Mouse (Mus musculus): ENCODE results near the gene C1qtnf1. TPM values are rescaled to one million over a fixed set of nuclear protein-coding genes. Genes with fewer than 3 reads are reported as not detected.

Gene C1qtnf1
- polyA plus RNA-seq, 1 experiment from 2014 or later: 1.6 TPM

- whole genome bisulfite sequencing: 63% methylated on average over 8 of the region's 8 CpGs
- H3K9me3 ChIP-seq (replicated peaks): no peaks in the 10 kb centered on the region
- H3K36me3 ChIP-seq (ENCODE audit: poor library complexity, severe bottlenecking): no peaks in the 10 kb centered on the region
- peak overlapping the region; percentile 48 for H3K4me2 ChIP-seq
- peak overlapping the region; percentile 23; the same call in 1 of the 2 replicates for H3K4me3 ChIP-seq
- H3K9ac ChIP-seq: peak overlapping the region; percentile 30; the same call in 1 of the 2 replicates
- H3K27me3 ChIP-seq: peaks cover 21% of the 10 kb centered on the region
- no peak for ATAC-seq
- no peak overlapping the region for H3K27ac ChIP-seq
- H3K4me1 ChIP-seq: peaks cover 43% of the 10 kb centered on the region
Measured at GRCm38 (mm10) chr11:118428944-118429709, 1.1 kb downstream of the C1qtnf1 start.

GRCm38 (mm10) chr11:118430291-118430885 lies 2.4 kb downstream of the C1qtnf1 start:
- Histone ChIP-seq H3K4me1 (peaks cover 38% of the 10 kb centered on the region), H3K36me3 (ENCODE audit: poor library complexity, severe bottlenecking) (no peaks in the 10 kb centered on the region), H3K4me3 (no peak overlapping the region), H3K9ac (no peak overlapping the region), H3K9me3 (replicated peaks) (no peaks in the 10 kb centered on the region), H3K4me2 (no peak overlapping the region), H3K27ac (no peak overlapping the region), H3K27me3 (peaks cover 21% of the 10 kb centered on the region)
- no peak for ATAC-seq
- WGBS: 48% methylated on average over 4 of the region's 4 CpGs

GRCm38 (mm10) chr11:118431100-118431948 lies 3.3 kb downstream of the C1qtnf1 start:
- Histone ChIP-seq H3K27me3 (peaks cover 21% of the 10 kb centered on the region), H3K9ac (no peak overlapping the region), H3K4me3 (no peak overlapping the region), H3K4me2 (no peak overlapping the region), H3K9me3 (replicated peaks) (no peaks in the 10 kb centered on the region), H3K4me1 (peaks cover 43% of the 10 kb centered on the region), H3K36me3 (ENCODE audit: poor library complexity, severe bottlenecking) (no peaks in the 10 kb centered on the region), H3K27ac (no peak overlapping the region)
- 86% methylated on average over 16 of the region's 16 CpGs for WGBS
- ATAC-seq: no peak

- peaks cover 9% of the 10 kb centered on the region; the same call in 1 of the 2 replicates for H3K27me3 ChIP-seq
- peak overlapping the region; percentile 43 for H3K4me2 ChIP-seq
- peak overlapping the region; percentile 32; the same call in 1 of the 2 replicates for H3K9ac ChIP-seq
- 0 out of 2 replicates have a peak overlapping the region, but pooled peaks have one; percentile 25 for H3K27ac ChIP-seq
- H3K4me1 ChIP-seq: peaks cover 52% of the 10 kb centered on the region
- H3K4me3 ChIP-seq: peak overlapping the region; percentile 3; the same call in 1 of the 2 replicates
- WGBS: 53% methylated on average over 10 of the region's 10 CpGs
- no peaks in the 10 kb centered on the region for H3K36me3 ChIP-seq (ENCODE audit: poor library complexity, severe bottlenecking)
- no peak for ATAC-seq
- no peaks in the 10 kb centered on the region for H3K9me3 ChIP-seq (replicated peaks)
Measured at GRCm38 (mm10) chr11:118433398-118433868, 5.4 kb downstream of the C1qtnf1 start.

GRCm38 (mm10) chr11:118434093-118434492 lies 6.1 kb downstream of the C1qtnf1 start:
- Histone ChIP-seq H3K27me3 (peaks cover 3% of the 10 kb centered on the region; the same call in 1 of the 2 replicates), H3K36me3 (ENCODE audit: poor library complexity, severe bottlenecking) (no peaks in the 10 kb centered on the region), H3K9me3 (replicated peaks) (no peaks in the 10 kb centered on the region), H3K4me2 (peak overlapping the region; percentile 43), H3K27ac (no peak overlapping the region), H3K4me1 (peaks cover 53% of the 10 kb centered on the region), H3K4me3 (peak overlapping the region; percentile 3; the same call in 1 of the 2 replicates), H3K9ac (peak overlapping the region; percentile 32; the same call in 1 of the 2 replicates)
- 52% methylated on average over 13 of the region's 13 CpGs for WGBS
- no peak for ATAC-seq

GRCm38 (mm10) chr11:118436471-118436935 lies 8.5 kb downstream of the C1qtnf1 start:
- Histone ChIP-seq H3K9ac (no peak overlapping the region; the same call in 1 of the 2 replicates), H3K27me3 (no peaks in the 10 kb centered on the region), H3K4me1 (peaks cover 63% of the 10 kb centered on the region), H3K9me3 (replicated peaks) (no peaks in the 10 kb centered on the region), H3K27ac (peak overlapping the region; percentile 74), H3K4me3 (no peak overlapping the region), H3K36me3 (ENCODE audit: poor library complexity, severe bottlenecking) (no peaks in the 10 kb centered on the region), H3K4me2 (peak overlapping the region; percentile 11; the same call in 1 of the 2 replicates)
- 24% methylated on average over 6 of the region's 6 CpGs for WGBS
- peak; percentile 40; the same call in 1 of the 2 replicates for ATAC-seq

- peak; percentile 83 for ATAC-seq
- Histone ChIP-seq H3K36me3 (ENCODE audit: poor library complexity, severe bottlenecking) (no peaks in the 10 kb centered on the region), H3K4me3 (no peak overlapping the region), H3K27me3 (no peaks in the 10 kb centered on the region), H3K27ac (peak overlapping the region; percentile 83), H3K4me2 (peak overlapping the region; percentile 10; the same call in 1 of the 2 replicates), H3K9me3 (replicated peaks) (no peaks in the 10 kb centered on the region), H3K9ac (0 out of 2 replicates have a peak overlapping the region, but pooled peaks have one; percentile 5), H3K4me1 (peaks cover 50% of the 10 kb centered on the region)
- WGBS: 10% methylated on average over 11 of the region's 11 CpGs
Measured at GRCm38 (mm10) chr11:118438665-118439414, 10.8 kb downstream of the C1qtnf1 start.

- 79% methylated on average over 13 of the region's 13 CpGs for WGBS
- Histone ChIP-seq H3K4me1 (peaks cover 24% of the 10 kb centered on the region), H3K9me3 (replicated peaks) (no peaks in the 10 kb centered on the region), H3K27ac (no peak overlapping the region), H3K9ac (no peak overlapping the region), H3K4me3 (no peak overlapping the region), H3K36me3 (ENCODE audit: poor library complexity, severe bottlenecking) (no peaks in the 10 kb centered on the region), H3K27me3 (peaks cover 4% of the 10 kb centered on the region; the same call in 1 of the 2 replicates), H3K4me2 (no peak overlapping the region)
- no peak for ATAC-seq
Measured at GRCm38 (mm10) chr11:118442691-118443090, 14.7 kb downstream of the C1qtnf1 start.

GRCm38 (mm10) chr11:118443201-118443970 lies 15.4 kb downstream of the C1qtnf1 start:
- H3K4me3 ChIP-seq: no peak overlapping the region
- WGBS: 35% methylated on average over 10 of the region's 11 CpGs
- H3K9ac ChIP-seq: no peak overlapping the region
- no peaks in the 10 kb centered on the region for H3K9me3 ChIP-seq (replicated peaks)
- no peak overlapping the region for H3K4me2 ChIP-seq
- peaks cover 17% of the 10 kb centered on the region for H3K4me1 ChIP-seq
- no peak overlapping the region for H3K27ac ChIP-seq
- peaks cover 4% of the 10 kb centered on the region; the same call in 1 of the 2 replicates for H3K27me3 ChIP-seq
- ATAC-seq: no peak
- no peaks in the 10 kb centered on the region for H3K36me3 ChIP-seq (ENCODE audit: poor library complexity, severe bottlenecking)

- Histone ChIP-seq H3K9me3 (replicated peaks) (no peaks in the 10 kb centered on the region), H3K4me3 (no peak overlapping the region), H3K27me3 (peaks cover 4% of the 10 kb centered on the region; the same call in 1 of the 2 replicates), H3K27ac (no peak overlapping the region), H3K9ac (no peak overlapping the region), H3K36me3 (ENCODE audit: poor library complexity, severe bottlenecking) (no peaks in the 10 kb centered on the region), H3K4me2 (no peak overlapping the region), H3K4me1 (no peaks in the 10 kb centered on the region)
- ATAC-seq: peak; percentile 87
- 14% methylated on average over 3 of the region's 3 CpGs for WGBS
Measured at GRCm38 (mm10) chr11:118445843-118446242, 17.8 kb downstream of the C1qtnf1 start.
